Mouse (Mus musculus): ENCODE results near the gene Klf2.

GRCm38 (mm10) chr8:72363457-72363856 lies 44.6 kb downstream of the Klf2 start:
- TF ChIP-seq GATA1 (IDR thresholded peaks at IDR 0.05; ENCODE audit: borderline replicate concordance, low read length) (no peak), CTCF (IDR thresholded peaks at IDR 0.05; ENCODE audit: low read depth, low read length) (no peak), POLR2AphosphoS5 (IDR thresholded peaks at IDR 0.05; ENCODE audit: insufficient replicate concordance, low read depth, low read length) (no peak)

All from G1E (cell line).